Mouse (Mus musculus) cerebellum, postnatal 25 days (tissue): ENCODE measurements around the gene Bloc1s1.

Experiments used
- DNase-seq, 2 experiments: peaks; one replicate each; pipeline ENCODE4 v3.0.0; 2021; ENCODE audit warnings: mixed read lengths in 2 of 2

Gene Bloc1s1

DNA sequence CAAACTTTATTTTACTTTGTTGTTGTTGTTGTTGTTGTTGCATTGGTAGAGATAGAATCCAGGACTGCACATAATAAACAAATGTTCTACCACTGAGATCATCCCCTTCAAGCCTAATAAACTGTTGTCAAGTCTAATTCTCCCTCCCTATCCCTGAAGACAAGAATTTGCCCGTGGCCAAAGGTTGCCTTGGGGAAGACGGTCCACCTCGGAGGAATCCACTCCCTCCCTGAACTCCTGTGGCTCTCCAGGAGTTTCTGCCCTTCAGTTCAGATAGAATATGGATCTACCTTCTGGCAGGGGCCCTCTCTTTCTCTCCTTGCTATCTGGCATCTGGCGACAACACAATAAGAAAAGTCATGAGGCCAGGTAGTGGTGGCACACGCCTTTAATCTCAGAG lies 19.0 kb downstream of the Bloc1s1 start:
- DNase-seq, result no peak

DNA sequence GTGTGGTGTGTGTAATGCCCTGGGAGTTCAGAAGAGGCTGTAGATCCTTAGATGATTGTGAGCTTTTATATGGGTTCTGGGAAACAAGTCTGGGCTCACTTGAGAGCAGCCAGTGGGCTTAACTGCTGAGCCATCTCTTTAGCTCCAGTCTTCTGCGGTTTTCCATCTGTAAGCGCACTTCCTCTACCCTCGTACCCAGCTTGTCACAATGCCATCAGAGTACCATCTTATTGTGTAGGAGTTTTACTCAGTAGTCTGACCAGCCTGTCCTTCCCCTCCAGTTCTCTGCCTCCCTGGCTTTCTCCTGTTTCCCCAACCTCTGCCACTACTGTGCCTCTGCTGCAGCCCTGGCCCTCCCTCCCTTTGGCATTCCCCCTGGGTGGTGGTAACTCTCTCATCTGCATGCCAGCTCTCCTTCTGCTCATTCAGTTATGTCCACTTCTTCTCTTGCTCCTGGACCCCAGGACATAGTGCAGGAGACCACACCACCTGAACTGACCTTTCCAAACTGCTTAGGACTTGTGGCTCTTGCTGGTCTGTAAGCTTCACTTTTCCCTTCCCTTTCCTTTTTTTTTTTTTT lies 21.3 kb downstream of the Bloc1s1 start:
- no peak for DNase-seq

- DNase-seq, result no peak
Measured at GRCm38 (mm10) chr10:128901409-128901808, 22.4 kb downstream of the Bloc1s1 start.

DNA sequence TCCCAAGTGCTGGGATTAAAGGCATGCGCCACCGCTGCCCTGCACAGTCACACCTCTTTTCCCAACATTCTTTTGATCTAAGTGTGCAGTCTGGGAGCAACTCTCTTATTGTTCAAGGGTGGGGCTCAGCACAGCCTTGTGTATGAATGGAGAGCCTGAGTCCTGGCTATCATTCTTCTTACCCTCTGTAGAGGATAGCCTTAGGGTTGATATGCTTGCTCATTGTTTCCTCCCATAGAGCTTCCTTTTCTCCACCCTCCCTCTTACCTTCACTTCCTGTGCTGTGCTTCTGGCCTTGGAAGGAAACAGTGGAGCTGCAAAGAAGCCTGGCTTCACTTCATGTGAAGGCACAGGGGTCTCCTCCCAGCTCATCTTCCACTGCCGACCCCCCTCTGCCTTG lies 23.1 kb downstream of the Bloc1s1 start, which contains the start of gene Cd63:
Cd63 (plus strand) TSS at position 292 of the 400 bp plus-strand sequence.
- DNase-seq, result no peak

DNA sequence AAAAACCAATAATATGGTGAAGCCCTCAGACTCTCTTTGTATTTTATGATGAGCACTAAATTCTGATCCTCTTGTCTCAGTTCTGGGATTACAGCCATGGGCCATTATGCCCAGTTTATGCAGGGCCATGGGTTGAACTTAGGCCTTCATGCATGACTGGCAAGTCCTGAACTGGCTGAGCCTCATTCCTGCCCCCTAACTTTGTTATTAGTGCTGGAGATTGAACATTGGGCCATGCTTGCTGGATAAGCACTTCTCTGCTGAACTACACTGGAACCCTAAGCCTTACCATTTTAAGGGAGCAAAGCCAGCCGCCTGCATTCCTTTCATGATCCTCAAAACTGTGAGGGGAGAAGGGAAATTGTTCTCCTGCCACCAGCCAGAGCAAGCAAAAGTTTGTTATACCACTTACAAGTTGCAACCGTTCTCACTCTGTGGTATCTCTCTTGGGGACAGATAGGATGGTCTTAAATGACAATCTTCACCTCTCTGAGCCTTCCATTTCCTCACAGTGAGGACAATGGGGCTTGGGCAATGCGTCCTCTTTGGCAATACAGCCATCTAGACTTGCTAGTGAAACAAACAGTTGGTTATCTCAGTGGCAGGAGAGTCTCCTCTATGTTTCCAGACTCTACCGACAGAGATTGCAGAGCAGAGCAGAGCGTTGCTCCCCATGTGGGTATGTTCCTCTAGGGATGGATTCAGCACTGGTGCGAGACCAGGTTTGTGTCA lies 23.9 kb downstream of the Bloc1s1 start:
- DNase-seq, result no peak

- no peak for DNase-seq
Measured at GRCm38 (mm10) chr10:128897501-128897900, 26.3 kb downstream of the Bloc1s1 start.

GRCm38 (mm10) chr10:128896807-128897206 lies 27.0 kb downstream of the Bloc1s1 start:
- DNase-seq, result no peak

DNA sequence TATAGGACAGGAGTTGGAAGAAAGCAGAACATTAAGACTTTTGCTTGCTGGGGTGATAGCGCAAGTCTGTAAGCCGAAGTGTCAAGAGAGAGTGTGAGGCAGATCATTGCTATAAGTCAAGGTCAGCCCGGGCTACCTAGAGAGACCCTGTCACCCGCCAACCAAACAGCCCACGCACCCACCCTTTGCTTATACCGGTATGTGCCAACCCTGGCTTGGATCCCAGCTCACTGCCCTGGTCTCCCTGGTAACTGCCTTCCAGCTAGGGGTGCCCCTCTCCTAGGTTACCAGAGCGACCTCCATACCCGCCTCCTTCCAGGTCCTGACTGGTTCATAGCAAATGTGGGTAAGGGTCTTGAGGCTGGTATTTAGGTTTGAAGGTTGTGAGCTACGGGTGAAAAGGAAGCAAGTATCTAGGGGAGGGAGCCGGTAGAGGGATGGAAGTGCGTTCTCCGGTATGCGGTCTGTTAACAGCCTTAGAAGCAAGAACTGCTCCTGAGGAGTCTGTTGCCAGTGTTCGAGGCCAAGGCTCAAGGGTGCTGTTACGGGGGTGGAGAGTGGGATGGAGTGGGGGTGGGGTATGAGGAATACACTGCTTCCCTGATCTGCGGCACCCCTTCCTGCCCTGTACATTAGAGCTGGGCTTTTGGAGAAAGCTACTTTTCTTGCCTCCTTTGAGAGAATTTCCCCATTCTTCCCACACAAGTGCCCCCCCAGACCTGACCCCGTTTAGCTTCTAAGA lies 27.7 kb downstream of the Bloc1s1 start:
- DNase-seq, result peak in 1 of 2 experiments; percentile 52

GRCm38 (mm10) chr10:128895437-128895836 lies 28.4 kb downstream of the Bloc1s1 start:
- DNase-seq, result peak; percentile 60 to 84

DNA sequence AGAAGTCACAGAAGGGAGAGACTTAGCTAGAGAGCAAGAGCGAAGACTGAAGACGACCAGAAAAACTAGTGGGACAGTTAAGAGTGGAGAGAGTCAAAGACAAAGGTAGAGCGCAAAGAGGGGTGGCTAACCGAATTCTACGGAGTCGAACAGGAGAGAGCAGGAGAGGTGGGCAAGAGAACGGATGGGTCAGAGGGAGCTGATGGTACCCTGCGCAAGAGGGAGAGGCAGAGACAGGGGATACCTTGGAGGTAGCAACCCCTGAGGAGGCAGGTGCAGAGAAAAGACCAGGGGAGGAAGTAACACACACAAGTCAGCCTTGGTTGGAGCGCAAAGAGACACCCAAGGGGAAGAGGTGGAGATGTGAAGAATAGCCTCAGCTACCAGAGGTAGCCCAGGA lies 31.6 kb downstream of the Bloc1s1 start:
- DNase-seq, result no peak

GRCm38 (mm10) chr10:128891296-128892094 lies 32.3 kb downstream of the Bloc1s1 start, which contains the start of gene Gdf11:
Gdf11 (minus strand) TSS chr10:128891718.
- DNase-seq, result peak; percentile 47 to 61

GRCm38 (mm10) chr10:128890383-128891295 lies 33.2 kb downstream of the Bloc1s1 start:
- peak in 1 of 2 experiments; percentile 17 for DNase-seq

- DNase-seq, result no peak
Measured at GRCm38 (mm10) chr10:128889846-128890245, 34.0 kb downstream of the Bloc1s1 start.

- DNase-seq, result no peak
Measured at GRCm38 (mm10) chr10:128888941-128889827, 34.7 kb downstream of the Bloc1s1 start.

DNA sequence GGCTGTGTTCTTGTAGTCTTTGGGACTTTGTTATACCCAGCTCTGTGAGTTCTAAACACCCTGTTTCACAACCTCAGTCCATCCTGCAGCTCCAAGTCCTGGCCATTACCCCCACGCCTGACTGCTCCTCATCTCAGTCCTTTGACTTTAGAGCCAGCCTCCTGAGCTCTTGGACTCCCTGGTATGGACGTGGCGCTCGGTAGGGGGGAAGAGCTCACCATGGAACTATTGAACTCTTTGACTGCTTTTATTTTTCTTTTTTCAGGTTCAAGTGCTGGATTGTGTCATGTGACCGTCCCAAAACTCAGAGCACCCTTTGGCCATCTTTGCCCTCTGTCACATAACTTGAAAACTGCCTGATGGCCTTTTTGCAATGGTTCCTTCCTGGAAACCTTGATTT lies 41.8 kb downstream of the Bloc1s1 start:
- no peak for DNase-seq

DNA sequence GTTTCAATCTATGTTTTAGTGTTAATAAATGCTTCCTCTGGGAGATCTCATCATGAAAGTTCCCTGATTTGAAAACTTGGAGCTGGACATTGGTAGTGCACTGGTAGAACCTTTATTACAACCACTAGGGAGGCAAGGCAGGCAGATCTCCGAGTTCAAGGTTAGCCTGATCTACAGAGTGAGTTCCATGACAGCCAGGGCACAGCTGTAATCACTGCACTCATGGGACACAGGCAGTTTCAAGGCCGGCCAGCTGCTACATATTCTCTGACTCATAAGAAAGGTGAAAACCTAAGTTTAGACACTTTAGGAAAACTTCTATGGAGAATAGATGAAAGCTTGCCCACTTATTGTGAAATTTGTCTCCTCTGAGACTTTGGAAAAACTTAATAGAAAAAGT lies 45.0 kb downstream of the Bloc1s1 start:
- no peak for DNase-seq

- no peak for DNase-seq
Measured at GRCm38 (mm10) chr10:128878291-128878690, 45.5 kb downstream of the Bloc1s1 start.

GRCm38 (mm10) chr10:128870341-128870740 lies 53.5 kb downstream of the Bloc1s1 start:
- no peak for DNase-seq
